Mouse (Mus musculus): ENCODE data around the gene Aldh3b2. TPM values are rescaled to one million over a fixed set of nuclear protein-coding genes. Genes with fewer than 3 reads are reported as not detected.

Aldh3b2 gene
- polyA plus RNA-seq, 1 experiment from 2014 or later = 22.8 TPM

DNA sequence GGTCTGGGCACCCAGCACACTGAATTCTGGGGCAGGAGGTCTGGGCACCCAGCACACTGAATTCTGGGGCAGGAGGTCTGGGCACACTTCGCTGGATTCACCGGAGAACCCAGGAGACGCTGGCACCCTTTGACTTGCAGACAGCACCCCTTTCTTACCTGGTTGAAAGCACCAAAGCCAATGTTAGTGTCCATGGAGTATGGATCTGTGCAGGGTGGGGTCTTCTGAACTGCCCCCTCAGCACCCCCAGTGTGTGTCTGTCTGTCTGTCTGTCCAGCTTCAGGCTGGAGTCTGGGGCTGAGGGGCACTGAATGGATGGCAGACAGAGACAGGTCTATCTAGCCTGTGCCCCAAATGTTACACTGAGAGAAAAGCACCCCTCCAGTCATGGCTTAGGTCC, 19.4 kb downstream of the Aldh3b2 start:
- Histone ChIP-seq H3K4me1 (peaks cover 6% of the 10 kb centered on the region), H3K4me3 (replicated peaks) (no peak overlapping the region), H3K9me3 (no peaks in the 10 kb centered on the region), H3K36me3 (no peaks in the 10 kb centered on the region), H3K4me2 (no peak overlapping the region), H3K27me3 (replicated peaks) (no peaks in the 10 kb centered on the region), H3K9ac (no peak overlapping the region), H3K27ac (no peak overlapping the region)
- 86% methylated on average over 3 of the region's 3 CpGs for WGBS
- ATAC-seq (ENCODE audit: insufficient read depth, low FRiP score, low read depth) = no peak

DNA sequence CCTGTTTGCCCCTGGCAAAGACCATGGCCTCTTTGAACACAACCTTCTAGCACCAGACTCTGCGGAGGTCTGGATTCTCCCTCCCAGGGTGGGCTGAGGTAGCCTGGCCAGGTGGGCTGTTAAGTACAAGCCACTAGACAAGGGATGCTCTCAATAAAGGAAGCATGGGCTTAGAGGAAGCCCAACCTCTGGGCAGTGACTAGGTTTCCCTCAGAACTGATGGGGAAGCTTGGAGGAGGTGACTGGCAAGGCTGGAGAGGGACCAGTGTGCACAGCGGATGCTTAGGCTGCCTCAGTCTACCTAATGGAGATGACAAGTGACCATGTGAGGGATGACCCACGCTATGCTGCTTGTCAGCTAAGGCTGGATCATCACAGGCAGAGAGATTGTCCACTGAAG, 19.8 kb downstream of the Aldh3b2 start:
- Histone ChIP-seq H3K36me3 (no peaks in the 10 kb centered on the region), H3K27ac (no peak overlapping the region), H3K9me3 (no peaks in the 10 kb centered on the region), H3K9ac (no peak overlapping the region), H3K27me3 (replicated peaks) (no peaks in the 10 kb centered on the region), H3K4me2 (no peak overlapping the region), H3K4me3 (replicated peaks) (no peak overlapping the region), H3K4me1 (peaks cover 2% of the 10 kb centered on the region)
- ATAC-seq (ENCODE audit: insufficient read depth, low FRiP score, low read depth) = no peak
- WGBS = 81% methylated on average over 3 of the region's 3 CpGs

DNA sequence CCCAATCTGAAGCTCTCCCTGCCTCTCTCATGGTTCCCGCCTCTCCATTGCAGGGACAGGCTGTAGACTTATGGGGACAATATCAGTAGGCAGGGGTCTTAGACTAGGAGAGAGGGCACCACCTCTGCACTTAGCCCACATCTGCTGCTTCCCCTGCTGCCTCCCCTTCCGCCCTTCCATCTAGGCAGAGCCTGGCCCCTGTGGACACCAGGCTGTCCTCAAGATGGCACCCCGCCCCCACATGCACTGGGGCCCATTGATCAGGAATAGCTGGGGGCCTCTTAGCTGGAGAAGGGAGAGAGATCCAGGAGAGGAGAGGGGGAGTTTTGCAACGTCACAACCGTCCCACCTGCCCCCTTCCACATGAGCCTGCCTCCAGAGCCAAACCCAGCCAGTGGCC, 20.3 kb downstream of the Aldh3b2 start, which contains the start of gene Tbx10:
Gene Tbx10, plus strand, starts transcription at position 337 of the 400 bp plus-strand sequence.
- Histone ChIP-seq H3K27me3 (replicated peaks) (no peaks in the 10 kb centered on the region), H3K4me1 (no peaks in the 10 kb centered on the region), H3K9me3 (no peaks in the 10 kb centered on the region), H3K36me3 (no peaks in the 10 kb centered on the region), H3K4me3 (replicated peaks) (no peak within 1 kb of the TSS), H3K27ac (no peak within 1 kb of the TSS), H3K9ac (no peak within 1 kb of the TSS), H3K4me2 (no peak within 1 kb of the TSS)
- no peak for ATAC-seq (ENCODE audit: insufficient read depth, low FRiP score, low read depth)
- 58% methylated on average over 5 of the region's 5 CpGs for WGBS

DNA sequence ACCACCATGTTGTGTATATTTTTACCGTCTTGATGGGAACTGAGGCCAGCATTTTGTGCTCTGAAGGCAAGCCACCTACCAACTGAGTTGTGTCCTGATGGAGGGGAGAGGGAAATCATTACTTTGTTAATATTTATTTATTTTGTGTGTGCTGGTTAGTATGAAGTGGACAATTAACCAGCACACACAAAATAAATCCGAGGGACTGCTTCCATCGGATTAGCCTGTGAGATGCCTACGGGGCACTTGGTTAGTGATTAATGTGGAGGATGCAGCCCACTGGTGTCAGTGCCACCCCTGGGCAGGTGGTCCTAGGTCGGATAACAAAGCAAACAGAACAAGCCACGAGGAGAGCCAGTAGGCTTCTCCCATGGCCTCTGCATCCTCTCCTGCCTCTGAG, 22.8 kb downstream of the Aldh3b2 start:
- WGBS = 59% methylated on average over 6 of the region's 6 CpGs

DNA sequence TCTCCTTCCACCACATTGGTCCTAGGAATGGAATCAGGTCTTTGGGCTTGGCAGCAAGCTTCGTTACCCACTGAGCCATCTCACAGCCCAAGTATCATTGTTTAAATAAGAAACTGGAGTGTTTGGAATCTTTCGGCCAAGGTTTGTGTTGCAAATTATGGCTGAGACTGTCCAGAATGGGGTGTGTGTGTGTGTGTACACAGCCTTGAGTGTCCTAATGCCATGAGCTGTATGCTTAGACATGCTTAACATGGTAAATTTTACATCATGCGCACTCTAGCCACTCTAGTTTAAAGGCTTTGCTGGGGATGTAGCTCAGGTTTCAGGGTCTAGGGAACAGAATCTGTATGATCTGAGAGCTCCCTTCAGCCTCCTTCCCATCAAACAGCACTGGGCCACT, 23.4 kb downstream of the Aldh3b2 start:
- H3K36me3 ChIP-seq = no peaks in the 10 kb centered on the region
- WGBS = 71% methylated on average over 3 of the region's 3 CpGs
- no peaks in the 10 kb centered on the region for H3K9me3 ChIP-seq
- 0 out of 2 replicates have a peak, but pooled peaks cover 7% of the 10 kb centered on the region for H3K4me1 ChIP-seq
- no peak overlapping the region for H3K9ac ChIP-seq
- H3K27ac ChIP-seq = no peak overlapping the region
- no peaks in the 10 kb centered on the region for H3K27me3 ChIP-seq (replicated peaks)
- no peak overlapping the region for H3K4me2 ChIP-seq
- no peak for ATAC-seq (ENCODE audit: insufficient read depth, low FRiP score, low read depth)
- H3K4me3 ChIP-seq (replicated peaks) = no peak overlapping the region

More for the DNA sequence above, 22.8 kb downstream of the Aldh3b2 start:
- Histone ChIP-seq H3K36me3 (no peaks in the 10 kb centered on the region), H3K9me3 (no peaks in the 10 kb centered on the region), H3K4me1 (0 out of 2 replicates have a peak, but pooled peaks cover 7% of the 10 kb centered on the region), H3K9ac (no peak overlapping the region), H3K27me3 (replicated peaks) (no peaks in the 10 kb centered on the region), H3K4me2 (no peak overlapping the region), H3K27ac (no peak overlapping the region), H3K4me3 (replicated peaks) (no peak overlapping the region)
- ATAC-seq (ENCODE audit: insufficient read depth, low FRiP score, low read depth) = no peak

DNA sequence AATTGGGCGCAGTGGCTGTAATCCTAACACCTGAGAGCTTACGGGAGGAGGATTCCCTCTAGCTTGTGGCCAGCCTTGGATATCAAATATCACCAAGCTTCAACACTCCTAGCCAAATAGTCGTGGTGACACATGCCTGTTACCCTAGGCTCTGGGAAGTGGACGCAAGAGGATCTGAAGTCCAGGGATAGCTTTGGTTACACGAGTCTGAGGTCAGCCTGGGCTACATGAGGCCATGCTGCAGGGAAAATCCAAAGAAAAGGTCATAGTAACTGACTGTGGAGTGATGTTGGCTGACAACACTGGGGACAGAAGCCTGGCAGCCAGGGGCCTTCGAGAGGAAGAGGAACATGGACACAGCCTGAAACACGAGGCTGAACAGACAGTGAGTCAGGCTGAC, 24.0 kb downstream of the Aldh3b2 start:
- Histone ChIP-seq H3K36me3 (no peaks in the 10 kb centered on the region), H3K27ac (no peak overlapping the region), H3K9me3 (no peaks in the 10 kb centered on the region), H3K27me3 (replicated peaks) (no peaks in the 10 kb centered on the region), H3K4me3 (replicated peaks) (no peak overlapping the region), H3K9ac (no peak overlapping the region), H3K4me1 (peaks cover 9% of the 10 kb centered on the region), H3K4me2 (no peak overlapping the region)
- no peak for ATAC-seq (ENCODE audit: insufficient read depth, low FRiP score, low read depth)
- WGBS = 67% methylated on average over 7 of the region's 7 CpGs

DNA sequence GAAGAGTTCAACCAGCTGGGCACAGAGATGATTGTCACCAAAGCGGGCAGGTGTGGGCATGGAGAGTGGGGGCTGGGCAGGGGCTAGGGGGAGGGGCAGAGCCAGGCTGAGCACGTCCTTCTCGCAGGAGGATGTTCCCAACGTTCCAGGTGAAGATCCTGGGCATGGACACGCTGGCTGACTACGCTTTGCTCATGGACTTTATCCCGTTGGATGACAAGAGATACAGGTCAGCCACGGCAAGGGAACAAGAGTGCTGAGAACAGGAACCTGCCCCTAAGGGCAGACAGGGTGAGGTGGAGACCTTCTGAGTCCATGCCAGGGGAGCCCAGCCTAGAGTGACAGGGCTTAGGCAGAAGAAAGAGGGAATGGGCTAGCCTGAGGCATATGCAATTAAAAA, 24.6 kb downstream of the Aldh3b2 start:
- no peak for ATAC-seq (ENCODE audit: insufficient read depth, low FRiP score, low read depth)
- Histone ChIP-seq H3K27ac (no peak overlapping the region), H3K9ac (no peak overlapping the region), H3K9me3 (no peaks in the 10 kb centered on the region), H3K4me3 (replicated peaks) (no peak overlapping the region), H3K4me2 (no peak overlapping the region), H3K27me3 (replicated peaks) (no peaks in the 10 kb centered on the region), H3K4me1 (peaks cover 16% of the 10 kb centered on the region), H3K36me3 (no peaks in the 10 kb centered on the region)
- WGBS = 80% methylated on average over 8 of the region's 8 CpGs

DNA sequence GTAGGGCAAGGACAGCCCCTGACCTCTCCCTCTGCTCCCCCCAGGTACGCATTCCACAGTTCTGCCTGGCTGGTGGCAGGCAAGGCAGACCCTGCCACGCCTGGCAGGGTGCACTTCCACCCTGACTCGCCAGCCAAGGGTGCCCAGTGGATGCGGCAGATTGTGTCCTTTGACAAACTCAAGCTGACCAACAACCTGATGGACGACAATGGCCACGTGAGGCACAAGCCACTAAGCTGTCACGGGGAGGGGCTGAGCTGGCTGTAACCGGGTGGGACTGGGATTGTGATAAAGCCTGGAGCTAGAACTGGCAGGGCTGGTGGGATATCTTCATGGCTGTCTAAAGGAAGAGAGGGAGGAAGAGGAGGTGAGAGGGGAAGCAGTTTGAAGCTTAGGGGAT, 25.1 kb downstream of the Aldh3b2 start:
- Histone ChIP-seq H3K4me3 (replicated peaks) (no peak overlapping the region), H3K4me2 (no peak overlapping the region), H3K27me3 (replicated peaks) (no peaks in the 10 kb centered on the region), H3K27ac (no peak overlapping the region), H3K9me3 (no peaks in the 10 kb centered on the region), H3K4me1 (peaks cover 19% of the 10 kb centered on the region), H3K36me3 (no peaks in the 10 kb centered on the region), H3K9ac (no peak overlapping the region)
- 47% methylated on average over 8 of the region's 8 CpGs for WGBS
- no peak for ATAC-seq (ENCODE audit: insufficient read depth, low FRiP score, low read depth)

DNA sequence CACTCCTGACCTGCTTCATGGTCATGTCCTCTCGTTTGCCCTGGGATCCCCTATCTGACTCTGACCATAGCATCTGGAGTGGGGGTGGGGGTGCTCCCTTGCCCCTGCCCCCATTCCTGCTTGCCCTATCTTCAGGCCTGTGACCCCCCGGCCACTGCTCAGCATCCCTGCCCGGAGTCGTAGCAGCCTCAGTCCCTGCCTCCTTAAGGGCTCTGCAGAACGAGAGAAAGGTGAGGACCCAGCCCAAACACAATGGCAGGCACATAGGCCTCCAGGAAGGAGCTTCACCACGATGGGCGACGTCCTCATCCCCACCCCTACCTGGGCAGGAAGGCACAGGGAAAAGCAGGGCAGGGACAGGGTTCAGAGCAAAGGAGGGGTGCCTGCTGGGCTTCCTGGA, 26.2 kb downstream of the Aldh3b2 start:
- H3K4me2 ChIP-seq = no peak overlapping the region
- H3K9ac ChIP-seq = no peak overlapping the region
- no peaks in the 10 kb centered on the region for H3K9me3 ChIP-seq
- ATAC-seq (ENCODE audit: insufficient read depth, low FRiP score, low read depth) = no peak
- no peaks in the 10 kb centered on the region for H3K27me3 ChIP-seq (replicated peaks)
- no peak overlapping the region for H3K27ac ChIP-seq
- H3K4me3 ChIP-seq (replicated peaks) = no peak overlapping the region
- H3K36me3 ChIP-seq = no peaks in the 10 kb centered on the region
- H3K4me1 ChIP-seq = peaks cover 19% of the 10 kb centered on the region
- 71% methylated on average over 8 of the region's 8 CpGs for WGBS

DNA sequence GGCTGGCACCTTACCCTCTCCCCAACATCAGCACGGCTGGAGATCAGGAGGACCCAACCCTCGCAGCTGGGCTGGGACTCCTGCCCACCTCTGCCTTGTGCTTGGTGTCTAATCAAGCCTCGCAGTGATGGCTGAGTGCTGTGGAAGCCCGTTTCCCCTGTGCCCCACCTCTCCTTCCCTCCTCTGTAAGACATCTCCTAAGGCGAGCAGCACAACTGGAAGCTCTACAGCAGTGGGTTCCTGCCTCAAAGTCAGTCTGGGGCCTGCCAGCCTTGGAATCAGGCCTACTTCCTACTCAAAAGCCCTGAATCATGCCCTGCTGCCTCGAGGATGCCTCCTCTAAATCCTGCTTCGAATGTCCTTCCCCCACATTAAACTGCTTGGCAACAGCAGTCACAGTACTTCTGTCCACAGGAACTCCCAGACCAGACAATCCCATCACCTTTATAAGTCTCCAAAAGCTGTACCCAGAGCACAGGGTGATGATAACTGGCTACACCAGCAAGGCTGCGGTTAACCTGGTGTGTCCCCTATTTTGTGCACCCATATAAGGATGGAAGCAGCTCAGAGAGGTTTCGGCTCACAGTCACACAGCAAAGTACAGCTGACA, 27.1 kb downstream of the Aldh3b2 start:
- no peaks in the 10 kb centered on the region for H3K27me3 ChIP-seq (replicated peaks)
- H3K9ac ChIP-seq = peak overlapping the region; percentile 23; the same call in 1 of the 2 replicates
- no peak for ATAC-seq (ENCODE audit: insufficient read depth, low FRiP score, low read depth)
- no peak overlapping the region for H3K27ac ChIP-seq
- peak overlapping the region; percentile 84 for H3K4me2 ChIP-seq
- peaks cover 19% of the 10 kb centered on the region for H3K4me1 ChIP-seq
- H3K9me3 ChIP-seq = no peaks in the 10 kb centered on the region
- H3K36me3 ChIP-seq = no peaks in the 10 kb centered on the region
- 86% methylated on average over 9 of the region's 9 CpGs for WGBS
- peak overlapping the region; percentile 82 for H3K4me3 ChIP-seq (replicated peaks)

DNA sequence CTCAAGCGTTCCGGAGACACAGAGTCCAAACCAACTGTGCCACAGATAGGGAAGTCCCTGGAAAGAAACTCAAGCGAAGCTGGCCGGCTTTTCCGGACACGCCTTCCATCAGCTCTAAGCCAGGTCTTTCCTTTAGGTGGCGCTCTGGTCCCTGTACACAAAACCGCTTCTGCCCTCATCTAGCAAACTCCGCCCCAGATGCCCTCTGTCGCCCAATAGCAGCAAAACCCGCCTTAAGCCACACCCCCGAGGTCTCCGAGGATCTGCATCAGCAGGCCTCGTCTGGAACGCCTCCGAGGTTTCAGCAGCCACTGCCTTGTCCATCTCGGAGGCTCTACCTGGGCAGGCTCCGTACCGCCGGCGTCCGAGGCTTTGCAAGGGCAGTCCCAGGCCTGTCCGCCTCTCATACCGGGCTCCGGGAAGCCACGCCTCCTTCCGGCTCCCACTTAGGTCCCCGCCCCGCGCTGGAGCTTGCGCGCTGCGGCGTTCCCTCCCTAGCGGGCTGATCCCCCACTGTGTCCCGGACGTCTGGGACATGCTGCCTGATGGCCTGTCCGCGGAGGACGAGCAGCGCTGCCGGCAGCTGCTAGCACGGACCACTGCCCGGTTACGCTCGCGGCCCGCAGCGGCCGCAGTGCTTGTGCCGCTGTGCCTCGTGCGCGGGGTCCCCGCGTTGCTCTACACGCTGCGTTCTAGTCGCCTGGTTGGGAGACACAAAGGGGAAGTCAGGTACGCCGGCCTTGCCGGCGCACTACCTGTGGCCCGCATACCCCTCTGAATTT, 28.2 kb downstream of the Aldh3b2 start, which contains the start of the genes Nudt8 and Gm49405:
Gene Nudt8, plus strand, starts transcription at position 462 of the 782 bp plus-strand sequence.
Gene Gm49405, plus strand, starts transcription at position 508 of the 782 bp plus-strand sequence.
- ATAC-seq (ENCODE audit: insufficient read depth, low FRiP score, low read depth) = peak; percentile 91

DNA sequence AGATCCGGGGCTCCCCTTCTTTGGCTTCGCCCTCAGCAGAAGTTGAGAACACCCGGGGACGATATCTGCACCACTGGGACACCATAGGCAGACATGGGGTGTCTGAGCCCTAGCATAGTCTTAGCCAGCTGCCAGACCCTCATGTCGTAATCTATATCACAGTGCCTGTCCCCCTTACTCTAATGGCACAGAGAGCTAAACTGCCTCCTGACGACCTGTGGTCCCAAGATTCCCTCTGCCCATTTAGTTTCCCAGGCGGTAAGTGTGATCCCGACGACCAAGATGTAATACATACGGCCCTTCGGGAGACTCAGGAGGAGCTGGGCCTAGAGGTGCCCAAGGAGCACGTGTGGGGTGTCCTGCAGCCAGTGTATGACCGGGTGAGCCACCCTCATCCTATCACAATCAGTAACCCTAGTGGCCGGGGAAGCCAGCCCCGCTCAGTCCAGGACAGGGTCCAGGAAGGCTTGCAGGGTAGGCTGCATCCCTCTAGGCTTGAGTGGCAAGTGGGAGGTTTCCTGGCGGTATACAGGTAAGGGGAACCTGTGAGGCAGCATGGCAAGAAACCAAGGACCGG, 28.9 kb downstream of the Aldh3b2 start:
- WGBS = 18% methylated on average over 17 of the region's 17 CpGs
- no peaks in the 10 kb centered on the region for H3K27me3 ChIP-seq (replicated peaks)
- peak overlapping the region; percentile 82 for H3K4me3 ChIP-seq (replicated peaks)
- H3K9ac ChIP-seq = peak overlapping the region; percentile 73
- peak overlapping the region; percentile 84 for H3K4me2 ChIP-seq
- peaks cover 19% of the 10 kb centered on the region for H3K4me1 ChIP-seq
- H3K9me3 ChIP-seq = no peaks in the 10 kb centered on the region
- H3K36me3 ChIP-seq = no peaks in the 10 kb centered on the region
- H3K27ac ChIP-seq = peak overlapping the region; percentile 99
- no peak for ATAC-seq (ENCODE audit: insufficient read depth, low FRiP score, low read depth)

More for the DNA sequence above, 28.2 kb downstream of the Aldh3b2 start, which contains the start of the genes Nudt8 and Gm49405:
- Histone ChIP-seq H3K27me3 (replicated peaks) (no peaks in the 10 kb centered on the region), H3K9ac (peak within 1 kb of the TSS; percentile 73), H3K4me2 (peak within 1 kb of the TSS; percentile 84), H3K4me1 (peaks cover 19% of the 10 kb centered on the region), H3K4me3 (replicated peaks) (peak within 1 kb of the TSS; percentile 82), H3K27ac (peak within 1 kb of the TSS; percentile 99), H3K9me3 (no peaks in the 10 kb centered on the region), H3K36me3 (no peaks in the 10 kb centered on the region)
- WGBS = under 1% methylated on average over 64 of the region's 64 CpGs
